Mouse (Mus musculus): ENCODE measurements around the gene Sparc.
"Not testable (repeated sequence)": the region's sequence is repeated elsewhere in the genome, so short reads cannot be mapped to it uniquely, and the experiment has no call there.

Sparc gene

GRCm38 (mm10) chr11:55438031-55438430 is 15.0 kb upstream of the Sparc start:
- no peak for DNase-seq (ENCODE audit: low spot score in 2 of 2)

- DNase-seq (ENCODE audit: low spot score in 2 of 2) = no peak
Measured at GRCm38 (mm10) chr11:55436089-55436488, 13.1 kb upstream of the Sparc start.

GRCm38 (mm10) chr11:55432981-55433380 is 10.0 kb upstream of the Sparc start:
- DNase-seq (ENCODE audit: low spot score in 2 of 2) = no peak

- DNase-seq (ENCODE audit: low spot score in 2 of 2) = no peak
Measured at GRCm38 (mm10) chr11:55429973-55430372, 7.0 kb upstream of the Sparc start.

- no peak for DNase-seq (ENCODE audit: low spot score in 2 of 2)
Measured at GRCm38 (mm10) chr11:55428186-55429012, 5.4 kb upstream of the Sparc start.

GRCm38 (mm10) chr11:55424746-55425360 is 1.9 kb upstream of the Sparc start:
- DNase-seq (ENCODE audit: low spot score in 2 of 2) = no peak

- no peak for DNase-seq (ENCODE audit: low spot score in 2 of 2)
Measured at GRCm38 (mm10) chr11:55423756-55424155, 773 bp upstream of the Sparc start.

GRCm38 (mm10) chr11:55419678-55420307 is 3.2 kb downstream of the Sparc start:
- DNase-seq (ENCODE audit: low spot score in 2 of 2) = peak in 1 of 2 experiments; percentile 29

GRCm38 (mm10) chr11:55419296-55419677 is 3.7 kb downstream of the Sparc start:
- peak; percentile 26 to 49 for DNase-seq (ENCODE audit: low spot score in 2 of 2)

GRCm38 (mm10) chr11:55418704-55419061 is 4.3 kb downstream of the Sparc start:
- DNase-seq (ENCODE audit: low spot score in 2 of 2) = no peak

GRCm38 (mm10) chr11:55417898-55418703 is 4.9 kb downstream of the Sparc start:
- no peak for DNase-seq (ENCODE audit: low spot score in 2 of 2)

- no peak for DNase-seq (ENCODE audit: low spot score in 2 of 2)
Measured at GRCm38 (mm10) chr11:55416609-55417265, 6.2 kb downstream of the Sparc start.

GRCm38 (mm10) chr11:55415731-55416130 is 7.3 kb downstream of the Sparc start:
- not testable (repeated sequence) for DNase-seq (ENCODE audit: low spot score in 2 of 2)

GRCm38 (mm10) chr11:55415036-55415704 is 7.8 kb downstream of the Sparc start:
- DNase-seq (ENCODE audit: low spot score in 2 of 2) = no peak

GRCm38 (mm10) chr11:55414314-55414713 is 8.7 kb downstream of the Sparc start:
- DNase-seq (ENCODE audit: low spot score in 2 of 2) = no peak

GRCm38 (mm10) chr11:55413416-55413796 is 9.6 kb downstream of the Sparc start:
- DNase-seq (ENCODE audit: low spot score in 2 of 2) = no peak

- DNase-seq (ENCODE audit: low spot score in 2 of 2) = no peak
Measured at GRCm38 (mm10) chr11:55412680-55413415, 10.1 kb downstream of the Sparc start.

- no peak for DNase-seq (ENCODE audit: low spot score in 2 of 2)
Measured at GRCm38 (mm10) chr11:55412034-55412433, 10.9 kb downstream of the Sparc start.

GRCm38 (mm10) chr11:55410502-55410901 is 12.5 kb downstream of the Sparc start:
- no peak for DNase-seq (ENCODE audit: low spot score in 2 of 2)

- no peak for DNase-seq (ENCODE audit: low spot score in 2 of 2)
Measured at GRCm38 (mm10) chr11:55410005-55410404, 13.0 kb downstream of the Sparc start.
